Mouse (Mus musculus): ENCODE data around the gene Ewsr1. TPM values are rescaled to one million over a fixed set of nuclear protein-coding genes. Genes with fewer than 3 reads are reported as not detected.

Gene Ewsr1
- 497 and 511 TPM in 2 replicates for polyA plus RNA-seq (2014; fragmentation: Nextera tagmentation; extraction: Ambion mirVana)

GRCm38 (mm10) chr11:5098736-5099542 is at the start of gene Ewsr1, which contains the start of gene Rhbdd3:
Ewsr1 (minus strand) TSS chr11:5099266.
Rhbdd3 (plus strand) TSS chr11:5098926.
- peaks cover 9% of the 10 kb centered on the region for H3K4me1 ChIP-seq (ENCODE audit: control insufficient read depth, insufficient read depth, low read length)
- H3K9me3 ChIP-seq (ENCODE audit: control insufficient read depth, low read length) = no peaks in the 10 kb centered on the region
- peak within 1 kb of the TSS; percentile 100 for H3K9ac ChIP-seq (ENCODE audit: low read length)
- DNase-seq (ENCODE audit: low spot score) (peak; percentile 99), ATAC-seq (ENCODE audit: insufficient number of reproducible peaks, low FRiP score, low TSS enrichment, low read depth) (peak; percentile 84)
- peak within 1 kb of the TSS; percentile 80 for H3K4me2 ChIP-seq (ENCODE audit: low read depth, severe bottlenecking)
- H3K4me3 ChIP-seq (ENCODE audit: low read depth, low read length) = peak within 1 kb of the TSS; percentile 100
- H3K27ac ChIP-seq (replicated peaks; ENCODE audit: low read depth, low read length) = peak within 1 kb of the TSS; percentile 93
- WGBS = under 1% methylated on average over 89 of the region's 92 CpGs
- no peaks in the 10 kb centered on the region for H3K27me3 ChIP-seq (ENCODE audit: control insufficient read depth, insufficient read depth, low read length)
- H3K36me3 ChIP-seq (ENCODE audit: control insufficient read depth, insufficient read depth, low read length) = peaks cover 2% of the 10 kb centered on the region; the same call in 1 of the 2 replicates

GRCm38 (mm10) chr11:5145600-5145999 is 46.5 kb upstream of the Ewsr1 start:
- H3K9me3 ChIP-seq (ENCODE audit: control insufficient read depth, low read length) = no peaks in the 10 kb centered on the region
- 70% methylated on average over 3 of the region's 3 CpGs for WGBS
- H3K9ac ChIP-seq (ENCODE audit: low read length) = no peak overlapping the region
- no peak overlapping the region for H3K4me2 ChIP-seq (ENCODE audit: low read depth, severe bottlenecking)
- DNase-seq (ENCODE audit: low spot score) = no peak
- H3K4me3 ChIP-seq (ENCODE audit: low read depth, low read length) = no peak overlapping the region
- ATAC-seq (ENCODE audit: insufficient number of reproducible peaks, low FRiP score, low TSS enrichment, low read depth) = no peak
- H3K27ac ChIP-seq (replicated peaks; ENCODE audit: low read depth, low read length) = no peak overlapping the region
- H3K27me3 ChIP-seq (ENCODE audit: control insufficient read depth, insufficient read depth, low read length) = no peaks in the 10 kb centered on the region
- no peaks in the 10 kb centered on the region for H3K4me1 ChIP-seq (ENCODE audit: control insufficient read depth, insufficient read depth, low read length)
- H3K36me3 ChIP-seq (ENCODE audit: control insufficient read depth, insufficient read depth, low read length) = no peaks in the 10 kb centered on the region

GRCm38 (mm10) chr11:5141965-5142364 is 42.9 kb upstream of the Ewsr1 start:
- WGBS = 89% methylated on average over 2 of the region's 2 CpGs
- H3K36me3 ChIP-seq (ENCODE audit: control insufficient read depth, insufficient read depth, low read length) = no peaks in the 10 kb centered on the region
- H3K4me2 ChIP-seq (ENCODE audit: low read depth, severe bottlenecking) = no peak overlapping the region
- no peak overlapping the region for H3K4me3 ChIP-seq (ENCODE audit: low read depth, low read length)
- no peaks in the 10 kb centered on the region for H3K4me1 ChIP-seq (ENCODE audit: control insufficient read depth, insufficient read depth, low read length)
- no peaks in the 10 kb centered on the region for H3K27me3 ChIP-seq (ENCODE audit: control insufficient read depth, insufficient read depth, low read length)
- H3K9ac ChIP-seq (ENCODE audit: low read length) = no peak overlapping the region
- DNase-seq (ENCODE audit: low spot score) (no peak), ATAC-seq (ENCODE audit: insufficient number of reproducible peaks, low FRiP score, low TSS enrichment, low read depth) (no peak)
- no peaks in the 10 kb centered on the region for H3K9me3 ChIP-seq (ENCODE audit: control insufficient read depth, low read length)
- H3K27ac ChIP-seq (replicated peaks; ENCODE audit: low read depth, low read length) = no peak overlapping the region

DNA sequence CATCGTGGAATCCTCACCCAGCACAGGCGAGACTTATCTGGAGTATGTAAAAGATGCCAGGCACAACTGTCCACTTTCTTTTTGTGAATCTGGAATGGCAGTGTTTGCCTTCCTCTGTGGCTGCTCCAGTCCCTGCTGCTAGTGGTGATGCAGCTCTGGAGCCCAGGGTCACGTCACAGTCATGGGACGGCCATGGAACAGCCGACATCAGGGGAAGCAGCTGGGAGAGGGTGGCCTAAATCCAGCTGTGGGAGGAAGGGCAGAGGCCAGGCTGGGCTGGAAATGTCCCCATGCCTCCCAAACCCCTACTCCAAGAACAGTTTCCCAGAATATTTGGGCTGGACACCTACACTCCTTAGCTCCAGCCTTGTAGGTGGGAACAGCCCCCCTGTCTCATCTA is 42.2 kb upstream of the Ewsr1 start:
- no peak for ATAC-seq (ENCODE audit: insufficient number of reproducible peaks, low FRiP score, low TSS enrichment, low read depth)
- H3K27ac ChIP-seq (replicated peaks; ENCODE audit: low read depth, low read length) = no peak overlapping the region
- 78% methylated on average over 5 of the region's 5 CpGs for WGBS

DNA sequence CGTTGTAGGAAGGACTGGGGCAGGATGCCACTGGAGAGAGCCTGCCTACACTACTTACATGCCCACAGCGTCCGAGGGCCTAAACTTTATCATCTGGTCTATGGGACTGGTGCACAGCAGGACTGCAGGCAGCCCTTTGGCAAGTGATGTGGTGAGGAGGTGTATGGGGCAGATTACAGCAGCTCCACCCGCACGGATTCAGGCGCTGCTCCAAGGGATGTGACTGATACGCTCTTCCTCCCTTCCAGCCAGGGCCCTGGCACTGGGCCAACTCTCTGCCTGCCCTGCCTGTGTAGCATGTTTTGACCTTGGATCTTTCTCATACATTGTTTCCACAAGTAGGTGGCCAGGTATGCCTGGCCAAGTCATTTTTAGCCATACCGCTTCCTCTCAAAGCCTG is 41.6 kb upstream of the Ewsr1 start:
- WGBS = 74% methylated on average over 8 of the region's 8 CpGs
- DNase-seq (ENCODE audit: low spot score) (no peak), ATAC-seq (ENCODE audit: insufficient number of reproducible peaks, low FRiP score, low TSS enrichment, low read depth) (no peak)
- H3K4me1 ChIP-seq (ENCODE audit: control insufficient read depth, insufficient read depth, low read length) = no peaks in the 10 kb centered on the region
- no peak overlapping the region for H3K9ac ChIP-seq (ENCODE audit: low read length)
- H3K27me3 ChIP-seq (ENCODE audit: control insufficient read depth, insufficient read depth, low read length) = no peaks in the 10 kb centered on the region
- no peaks in the 10 kb centered on the region for H3K9me3 ChIP-seq (ENCODE audit: control insufficient read depth, low read length)
- no peaks in the 10 kb centered on the region for H3K36me3 ChIP-seq (ENCODE audit: control insufficient read depth, insufficient read depth, low read length)
- no peak overlapping the region for H3K4me2 ChIP-seq (ENCODE audit: low read depth, severe bottlenecking)
- no peak overlapping the region for H3K4me3 ChIP-seq (ENCODE audit: low read depth, low read length)
- no peak overlapping the region for H3K27ac ChIP-seq (replicated peaks; ENCODE audit: low read depth, low read length)

More for the DNA sequence above, 42.2 kb upstream of the Ewsr1 start:
- H3K36me3 ChIP-seq (ENCODE audit: control insufficient read depth, insufficient read depth, low read length) = no peaks in the 10 kb centered on the region
- no peaks in the 10 kb centered on the region for H3K9me3 ChIP-seq (ENCODE audit: control insufficient read depth, low read length)
- no peaks in the 10 kb centered on the region for H3K4me1 ChIP-seq (ENCODE audit: control insufficient read depth, insufficient read depth, low read length)
- no peak overlapping the region for H3K4me3 ChIP-seq (ENCODE audit: low read depth, low read length)
- no peaks in the 10 kb centered on the region for H3K27me3 ChIP-seq (ENCODE audit: control insufficient read depth, insufficient read depth, low read length)
- no peak overlapping the region for H3K9ac ChIP-seq (ENCODE audit: low read length)
- DNase-seq (ENCODE audit: low spot score) = no peak
- no peak overlapping the region for H3K4me2 ChIP-seq (ENCODE audit: low read depth, severe bottlenecking)

GRCm38 (mm10) chr11:5139372-5139771 is 40.3 kb upstream of the Ewsr1 start:
- Histone ChIP-seq H3K27me3 (ENCODE audit: control insufficient read depth, insufficient read depth, low read length) (no peaks in the 10 kb centered on the region), H3K4me2 (ENCODE audit: low read depth, severe bottlenecking) (no peak overlapping the region), H3K4me1 (ENCODE audit: control insufficient read depth, insufficient read depth, low read length) (no peaks in the 10 kb centered on the region), H3K27ac (replicated peaks; ENCODE audit: low read depth, low read length) (no peak overlapping the region), H3K9ac (ENCODE audit: low read length) (no peak overlapping the region), H3K4me3 (ENCODE audit: low read depth, low read length) (no peak overlapping the region), H3K9me3 (ENCODE audit: control insufficient read depth, low read length) (no peaks in the 10 kb centered on the region), H3K36me3 (ENCODE audit: control insufficient read depth, insufficient read depth, low read length) (no peaks in the 10 kb centered on the region)
- DNase-seq (ENCODE audit: low spot score) (no peak), ATAC-seq (ENCODE audit: insufficient number of reproducible peaks, low FRiP score, low TSS enrichment, low read depth) (no peak)
- 76% methylated on average over 9 of the region's 9 CpGs for WGBS

- no peaks in the 10 kb centered on the region for H3K4me1 ChIP-seq (ENCODE audit: control insufficient read depth, insufficient read depth, low read length)
- DNase-seq (ENCODE audit: low spot score) (no peak), ATAC-seq (ENCODE audit: insufficient number of reproducible peaks, low FRiP score, low TSS enrichment, low read depth) (no peak)
- 85% methylated on average over 2 of the region's 2 CpGs for WGBS
- no peak overlapping the region for H3K27ac ChIP-seq (replicated peaks; ENCODE audit: low read depth, low read length)
- no peak overlapping the region for H3K4me3 ChIP-seq (ENCODE audit: low read depth, low read length)
- no peak overlapping the region for H3K9ac ChIP-seq (ENCODE audit: low read length)
- H3K4me2 ChIP-seq (ENCODE audit: low read depth, severe bottlenecking) = no peak overlapping the region
- no peaks in the 10 kb centered on the region for H3K27me3 ChIP-seq (ENCODE audit: control insufficient read depth, insufficient read depth, low read length)
- H3K36me3 ChIP-seq (ENCODE audit: control insufficient read depth, insufficient read depth, low read length) = no peaks in the 10 kb centered on the region
- H3K9me3 ChIP-seq (ENCODE audit: control insufficient read depth, low read length) = no peaks in the 10 kb centered on the region
Measured at GRCm38 (mm10) chr11:5138642-5139041, 39.6 kb upstream of the Ewsr1 start.

DNA sequence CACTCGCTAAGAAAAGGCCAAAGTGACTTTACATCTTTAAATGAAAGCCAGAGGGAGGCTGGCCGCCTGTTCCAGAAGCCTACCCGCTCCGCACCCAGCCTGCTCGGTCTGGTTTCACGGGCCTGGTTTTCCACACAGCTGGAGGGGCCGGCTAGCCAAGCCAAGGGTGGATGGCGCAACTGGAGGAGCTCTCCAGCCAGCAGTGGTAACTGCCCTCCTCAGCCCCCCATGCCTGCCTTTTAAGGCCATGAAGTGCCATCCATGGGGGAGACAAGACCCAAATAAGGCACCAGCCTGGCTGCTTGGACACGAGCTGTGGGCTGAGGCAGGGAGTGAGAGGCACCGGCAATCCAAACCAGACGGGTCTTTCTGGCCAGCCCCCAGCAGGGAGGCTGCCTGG is 36.8 kb upstream of the Ewsr1 start:
- H3K27ac ChIP-seq (replicated peaks; ENCODE audit: low read depth, low read length) = no peak overlapping the region
- 72% methylated on average over 11 of the region's 11 CpGs for WGBS
- H3K36me3 ChIP-seq (ENCODE audit: control insufficient read depth, insufficient read depth, low read length) = no peaks in the 10 kb centered on the region
- no peak for DNase-seq (ENCODE audit: low spot score)
- no peaks in the 10 kb centered on the region for H3K27me3 ChIP-seq (ENCODE audit: control insufficient read depth, insufficient read depth, low read length)
- 0 out of 2 replicates have a peak overlapping the region, but pooled peaks have one; percentile 9 for H3K9ac ChIP-seq (ENCODE audit: low read length)
- no peaks in the 10 kb centered on the region for H3K9me3 ChIP-seq (ENCODE audit: control insufficient read depth, low read length)
- no peak for ATAC-seq (ENCODE audit: insufficient number of reproducible peaks, low FRiP score, low TSS enrichment, low read depth)
- no peaks in the 10 kb centered on the region for H3K4me1 ChIP-seq (ENCODE audit: control insufficient read depth, insufficient read depth, low read length)
- no peak overlapping the region for H3K4me2 ChIP-seq (ENCODE audit: low read depth, severe bottlenecking)
- H3K4me3 ChIP-seq (ENCODE audit: low read depth, low read length) = no peak overlapping the region
